Mouse (Mus musculus) ES-E14 (cell line): Measurements from ENCODE around the gene Ncor1. TPM values are rescaled to one million over a fixed set of nuclear protein-coding genes. Genes with fewer than 3 reads are reported as not detected.
"Not testable (repeated sequence)": the region's sequence is repeated elsewhere in the genome, so short reads cannot be mapped to it uniquely, and the experiment has no call there.

ENCODE experiments used
- DNase-seq: peaks from one replicate; pipeline ENCODE4 v3.0.0-alpha.2; 2013; ENCODE audit warnings: low read depth, low spot score
- H3K27ac ChIP-seq: 2 replicates; pipeline ENCODE4 v1.5.1; 2012; ENCODE audit warnings: low read depth, mild to moderate bottlenecking, low read length, moderate library complexity, mixed read lengths; ENCODE audit not compliant: poor library complexity, insufficient read depth, severe bottlenecking
- H3K36me3 ChIP-seq: 2 replicates; pipeline ENCODE4 v1.6.1; 2012; ENCODE audit warnings: mild to moderate bottlenecking, low read length, moderate library complexity, mixed read lengths; ENCODE audit not compliant: control insufficient read depth, poor library complexity, insufficient read depth, severe bottlenecking
- H3K4me1 ChIP-seq, 2 experiments: fragments of 150-350 bp in 1 of 2; sonication (generic) in 1 of 2; 2 replicates each; pipeline ENCODE4 v1.6.1; 2012; ENCODE audit warnings: low read length in 2 of 2, mild to moderate bottlenecking in 1 of 2, mixed read lengths in 1 of 2; ENCODE audit not compliant: control insufficient read depth in 2 of 2, insufficient read depth in 2 of 2, poor library complexity in 1 of 2
- H3K4me3 ChIP-seq, 2 experiments: fragments of 150-350 bp in 1 of 2; sonication (generic) in 1 of 2; 2 replicates each; pipeline ENCODE4 v1.5.1; 2012; ENCODE audit warnings: low read length in 2 of 2, low read depth in 1 of 2, mild to moderate bottlenecking in 1 of 2, mixed read lengths in 1 of 2; ENCODE audit not compliant: insufficient read depth in 1 of 2, poor library complexity in 1 of 2, severe bottlenecking in 1 of 2
- H3K9ac ChIP-seq: 2 replicates; pipeline ENCODE4 v1.6.1; 2012; ENCODE audit warnings: low read depth, mild to moderate bottlenecking, low read length, mixed read lengths; ENCODE audit not compliant: poor library complexity, insufficient read depth, severe bottlenecking
- H3K9me3 ChIP-seq: fragments of 150-350 bp; sonication (generic); 2 replicates; pipeline ENCODE4 v1.6.1; 2012; ENCODE audit warnings: low read depth, mild to moderate bottlenecking, low read length; ENCODE audit not compliant: control insufficient read depth, insufficient read depth
- CHD2 ChIP-seq: IDR thresholded peaks from 2 replicates; pipeline ENCODE4 v1.6.1; 2014; ENCODE audit warnings: mild to moderate bottlenecking, low read depth, low read length, inconsistent platforms
- HCFC1 ChIP-seq: IDR thresholded peaks from 2 replicates; pipeline ENCODE4 v1.6.1; 2012; ENCODE audit warnings: low read length, inconsistent platforms, borderline replicate concordance; ENCODE audit not compliant: insufficient read depth
- MAFK ChIP-seq: IDR thresholded peaks from 2 replicates; pipeline ENCODE4 v1.6.1; 2014; ENCODE audit warnings: mild to moderate bottlenecking, low read depth, low read length, inconsistent platforms; ENCODE audit not compliant: insufficient read depth
- ZC3H11A ChIP-seq: IDR thresholded peaks from 2 replicates; pipeline ENCODE4 v1.6.1; 2012; ENCODE audit warnings: low read depth, mild to moderate bottlenecking, inconsistent platforms, low read length, borderline replicate concordance
- ZNF384 ChIP-seq: IDR thresholded peaks from 2 replicates; pipeline ENCODE4 v1.6.1; 2012; ENCODE audit warnings: low read depth, low read length, inconsistent platforms
- in situ Hi-C, 2 experiments: fragments of 600-800 bp; cut with MboI; formaldehyde crosslinking; loops; one replicate each; pipeline ENCODE4 v1.15.1; 2025; ENCODE audit warnings: low sequenced_read_pairs in 2 of 2, inconsistent platforms in 1 of 2; ENCODE audit not compliant: unreplicated experiment in 2 of 2
- total RNA-seq: library from RNA; depleted of rRNA; stranded (reverse); fragments of 300-350 nt; gene quantifications from 2 replicates; pipeline ENCODE4 v1.2.3, GENCODE M21; 2012

The Ncor1 gene
- total RNA-seq, 1 experiment = 186 TPM

DNA sequence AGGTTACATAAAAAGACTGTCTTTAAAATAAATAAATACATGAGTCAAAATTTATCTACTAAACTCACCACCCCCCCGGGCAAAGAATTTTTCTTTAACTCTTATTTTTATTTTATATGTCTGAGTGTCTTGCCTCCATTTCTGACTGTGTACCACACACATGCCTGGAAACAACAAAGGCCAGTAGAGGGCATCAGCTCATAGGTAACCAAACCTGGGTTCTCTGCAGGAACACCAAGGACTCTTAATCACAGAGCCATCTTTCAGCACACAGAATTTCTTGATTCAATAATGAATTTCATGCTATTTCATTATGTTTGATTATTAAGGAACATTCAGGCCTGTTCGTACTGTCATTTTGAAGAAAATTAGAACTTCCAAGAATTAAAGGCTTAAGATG, 61.9 kb downstream of the Ncor1 start:
- peaks cover 13% of the 10 kb centered on the region for H3K36me3 ChIP-seq
- peak; percentile 13 for DNase-seq

DNA sequence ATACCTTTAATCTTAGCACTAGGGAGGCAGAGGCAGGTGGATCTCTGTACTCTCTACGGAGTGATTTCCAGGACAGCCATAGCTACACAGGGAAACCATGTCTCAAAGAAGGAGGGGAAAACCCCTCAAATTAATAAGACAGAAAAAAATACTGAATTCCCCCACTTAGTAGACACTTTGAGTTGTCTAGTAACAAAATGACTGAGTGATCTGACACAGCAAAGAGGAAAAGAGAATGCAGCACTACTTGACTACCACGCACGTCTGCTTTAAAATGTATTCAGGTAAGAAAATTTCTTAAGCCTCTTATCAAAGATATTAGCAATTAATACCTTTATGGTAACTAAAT, 70.0 kb downstream of the Ncor1 start:
- Histone ChIP-seq H3K4me1 (peaks cover 2% of the 10 kb centered on the region in 2 experiments; a peak in 1 of 4 replicates), H3K9ac (no peak overlapping the region), H3K9me3 (no peaks in the 10 kb centered on the region), H3K36me3 (peaks cover 5% of the 10 kb centered on the region), H3K27ac (no peak overlapping the region), H3K4me3 (no peak overlapping the region)
- DNase-seq = no peak
- no peak for TF ChIP-seq ZC3H11A
- TF ChIP-seq CHD2 = no peak
- TF ChIP-seq HCFC1 = no peak
- no peak for TF ChIP-seq ZNF384
- TF ChIP-seq MAFK = no peak
- in situ Hi-C loops = no loop called here

More for the DNA sequence above, 61.9 kb downstream of the Ncor1 start:
- Histone ChIP-seq H3K27ac (no peak overlapping the region), H3K9me3 (no peaks in the 10 kb centered on the region), H3K4me1 (peaks cover 0 to 3% of the 10 kb centered on the region in 2 experiments; a peak in 1 of 4 replicates), H3K4me3 (no peak overlapping the region), H3K9ac (no peak overlapping the region)
- no peak for TF ChIP-seq CHD2
- in situ Hi-C loops = no loop called here

DNA sequence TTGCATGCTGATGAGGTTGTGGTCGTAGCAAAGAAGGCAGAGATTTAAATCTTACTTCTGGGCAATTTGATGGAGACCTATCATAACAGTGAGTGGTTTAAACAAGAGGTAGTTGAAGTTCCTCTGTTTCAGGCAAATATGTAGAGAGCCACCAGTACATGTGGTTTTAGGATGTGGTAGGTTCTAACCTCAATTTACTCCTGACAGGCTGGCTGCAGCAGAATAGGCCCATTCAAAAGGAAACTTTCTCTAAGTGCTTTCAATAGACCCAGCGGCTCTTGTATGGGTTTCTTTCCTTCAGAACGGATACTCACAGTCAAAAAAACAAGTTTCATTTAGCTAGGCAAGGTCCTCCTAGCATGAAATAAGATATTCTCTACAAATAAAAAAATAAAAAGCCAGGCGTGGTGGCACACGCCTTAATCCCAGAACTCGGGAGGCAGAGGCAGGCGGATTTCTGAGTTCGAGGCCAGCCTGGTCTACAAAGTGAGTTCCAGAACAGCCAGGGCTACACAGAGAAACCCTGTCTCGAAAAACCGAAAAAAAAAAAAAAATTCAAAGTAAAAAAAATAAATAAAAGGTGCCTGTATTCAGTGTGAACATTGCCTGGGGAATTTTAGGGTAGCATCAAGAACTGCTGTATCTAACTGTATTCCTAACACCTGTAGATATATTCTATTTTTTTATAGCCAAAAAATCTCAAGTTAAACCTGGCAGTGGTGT, 70.6 kb downstream of the Ncor1 start:
- TF ChIP-seq ZNF384 (no peak), CHD2 (no peak), HCFC1 (no peak), ZC3H11A (no peak), MAFK (no peak)
- peaks cover 8% of the 10 kb centered on the region for H3K36me3 ChIP-seq

GRCm38 (mm10) chr11:62377202-62377851, 81.0 kb downstream of the Ncor1 start:
- H3K4me3 ChIP-seq, H3K27ac ChIP-seq, DNase-seq, H3K9ac ChIP-seq, H3K9me3 ChIP-seq, H3K4me1 ChIP-seq, in situ Hi-C loops: not testable (repeated sequence)
- peaks cover 28% of the 10 kb centered on the region for H3K36me3 ChIP-seq
- TF ChIP-seq ZNF384 = peak; percentile 70; the same call in 1 of the 2 replicates

More for the DNA sequence above, 70.6 kb downstream of the Ncor1 start:
- no peak overlapping the region for H3K9ac ChIP-seq
- no peaks in the 10 kb centered on the region for H3K9me3 ChIP-seq
- no peak overlapping the region; the same call in 1 of the 2 replicates for H3K27ac ChIP-seq
- in situ Hi-C loops = no loop called here
- no peak overlapping the region for H3K4me3 ChIP-seq
- no peak for DNase-seq
- peaks cover 2% of the 10 kb centered on the region in 2 experiments; a peak in 1 of 4 replicates for H3K4me1 ChIP-seq

GRCm38 (mm10) chr11:62371776-62372175, 86.6 kb downstream of the Ncor1 start:
- Histone ChIP-seq H3K4me1 (peaks cover 0 to 9% of the 10 kb centered on the region in 2 experiments; a peak in 1 of 4 replicates), H3K27ac (no peak overlapping the region), H3K36me3 (peaks cover 26% of the 10 kb centered on the region), H3K9ac (no peak overlapping the region), H3K9me3 (no peaks in the 10 kb centered on the region), H3K4me3 (no peak overlapping the region)
- in situ Hi-C loops = no loop called here
- TF ChIP-seq ZC3H11A (no peak), ZNF384 (no peak), MAFK (peak; percentile 15; the same call in 1 of the 2 replicates)
- DNase-seq = no peak
